Mouse (Mus musculus) myocyte (in vitro differentiated cells): ENCODE data around the gene Ago1.

ENCODE experiments used
- E2F4 ChIP-seq: IDR thresholded peaks from one replicate; pipeline ENCODE4 v1.6.1; 2011; ENCODE audit warnings: mild to moderate bottlenecking, control low read depth, moderate library complexity; ENCODE audit not compliant: insufficient read depth
- POLR2A ChIP-seq: IDR thresholded peaks from one replicate; pipeline ENCODE4 v1.6.1; 2011; ENCODE audit warnings: low read depth, mild to moderate bottlenecking, control low read depth, moderate library complexity; ENCODE audit not compliant: insufficient read length
- USF1 ChIP-seq: IDR thresholded peaks from one replicate; pipeline ENCODE4 v1.6.1; 2011; ENCODE audit warnings: low read depth, mild to moderate bottlenecking, control low read depth, moderate library complexity

DNA sequence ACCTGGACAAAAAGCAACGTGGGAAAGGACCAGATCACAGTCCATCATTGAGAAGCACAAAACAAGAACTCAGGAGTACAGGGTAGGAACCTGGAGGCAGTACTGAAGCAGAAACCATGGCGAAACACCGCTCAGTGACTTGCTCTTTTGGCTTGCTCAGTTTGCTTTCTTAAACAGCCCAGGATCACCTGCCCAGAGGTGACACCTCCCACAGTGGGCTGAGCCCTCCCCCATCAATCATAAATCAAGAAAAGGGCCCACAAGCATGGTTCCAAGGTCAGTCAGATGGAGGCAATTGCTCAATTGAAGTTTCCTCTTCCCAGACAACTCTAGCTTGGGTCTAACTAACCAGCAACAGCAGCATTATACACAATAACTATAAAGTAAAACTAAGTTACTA is 15.5 kb upstream of the Ago1 start:
- TF ChIP-seq USF1 (no peak), POLR2A (no peak), E2F4 (no peak)
